Mouse (Mus musculus): ENCODE results near the gene Cox5b. TPM values are rescaled to one million over a fixed set of nuclear protein-coding genes. Genes with fewer than 3 reads are reported as not detected.

Cox5b gene
- total RNA-seq, 1 experiment from 2014 or later: 1,730 TPM

Small RNAs within 50 kb of the gene (microRNA-seq; reads per million reads assigned to microRNA genes)
- gene Gm24133: 0 to 0.38 reads per million in 2 experiments

Other genes with a start within 250 kb of the Cox5b start
- gene Lman2l, start 246.2 kb upstream of the Cox5b start, total RNA-seq (2021): 26.2 and 30.7 TPM in 2 replicates
- gene Cnnm4, start 219.8 kb upstream of the Cox5b start, total RNA-seq (2021): 4.2 and 4.6 TPM in 2 replicates
- gene Cnnm3, start 179.6 kb upstream of the Cox5b start, total RNA-seq (2021): 26.3 and 27.5 TPM in 2 replicates
- 8.9 and 9.7 TPM in 2 replicates for gene Ankrd23, start 154.6 kb upstream of the Cox5b start, total RNA-seq (2021)
- gene Gm42417, start 152.0 kb upstream of the Cox5b start, total RNA-seq (2021): 2.1 TPM in 1 of 2 replicates, not detected in the other
- gene Ankrd39, start 144.0 kb upstream of the Cox5b start, total RNA-seq (2021): 11.7 and 15.3 TPM in 2 replicates
- 20.7 and 27.9 TPM in 2 replicates for gene Sema4c, start 133.1 kb upstream of the Cox5b start, total RNA-seq (2021)
- gene Fam178b, start 8.3 kb upstream of the Cox5b start, total RNA-seq (2021): 0.41 TPM in 1 of 2 replicates, not detected in the other
- not detected in 2 replicates for gene 4933424G06Rik, start 18.7 kb downstream of the Cox5b start, total RNA-seq (2021)
- gene Actr1b, start 23.0 kb downstream of the Cox5b start, total RNA-seq (2021): 113 and 124 TPM in 2 replicates
- gene Zap70, start 70.3 kb downstream of the Cox5b start, total RNA-seq (2021): 0.56 and 6.7 TPM in 2 replicates

Measured in adrenal gland, postnatal 14 days (tissue).